Mouse (Mus musculus) liver, embryonic 16.5 days (tissue): ENCODE results near the gene Tnpo3. TPM values are rescaled to one million over a fixed set of nuclear protein-coding genes. Genes with fewer than 3 reads are reported as not detected.

Experiments
- ATAC-seq: fragments of 200-750 bp; cut with Nextera tagmentation; 2 replicates; pipeline ENCODE4 v1.8.0; 2017; ENCODE audit warnings: low read depth, mild to moderate bottlenecking, moderate number of reproducible peaks, moderate library complexity
- H3K27ac ChIP-seq: fragments of 300-500 bp; sonication (generic); 2 replicates; pipeline ENCODE4 v1.5.1; 2014; ENCODE audit warnings: mild to moderate bottlenecking, low read length
- H3K27me3 ChIP-seq: fragments of 300-500 bp; sonication (generic); 2 replicates; pipeline ENCODE4 v1.6.1; 2014; ENCODE audit warnings: low read depth, low read length, mixed read lengths; ENCODE audit not compliant: control insufficient read depth, insufficient read depth
- H3K36me3 ChIP-seq: fragments of 300-500 bp; sonication (generic); 2 replicates; pipeline ENCODE4 v1.6.1; 2014; ENCODE audit warnings: mild to moderate bottlenecking; ENCODE audit not compliant: control insufficient read depth, insufficient read depth
- H3K4me1 ChIP-seq: fragments of 300-500 bp; sonication (generic); 2 replicates; pipeline ENCODE4 v1.6.1; 2014; ENCODE audit warnings: low read depth, low read length, mixed read lengths; ENCODE audit not compliant: control insufficient read depth
- H3K4me2 ChIP-seq: fragments of 300-500 bp; sonication (generic); 2 replicates; pipeline ENCODE4 v1.6.1; 2014; ENCODE audit warnings: low read depth, low read length, mixed read lengths
- H3K4me3 ChIP-seq: fragments of 300-500 bp; sonication (generic); 2 replicates; pipeline ENCODE4 v1.5.1; 2014; ENCODE audit warnings: low read depth, mild to moderate bottlenecking, low read length
- H3K9ac ChIP-seq: fragments of 300-500 bp; sonication (generic); 2 replicates; pipeline ENCODE4 v1.6.1; 2014; ENCODE audit warnings: low read depth, low read length
- H3K9me3 ChIP-seq: fragments of 300-500 bp; sonication (generic); replicated peaks from 2 replicates; pipeline ENCODE4 v1.6.1; 2016; ENCODE audit warnings: low read length; ENCODE audit not compliant: control insufficient read depth
- WGBS: fragments of 180-500 bp; shearing (Covaris S2); extraction: QIAGEN DNeasy Blood & Tissue Kit; methylation state at CpG from one replicate; pipeline ENCODE4 v1.1.7; 2014; ENCODE audit not compliant: insufficient replicate concordance; 5-methylcytosine and 5-hydroxymethylcytosine counted together
- polyA plus RNA-seq: library from polyadenylated mRNA; unstranded; fragments of >200 nt; fragmentation: Nextera tagmentation; extraction: Ambion mirVana; gene quantifications from 2 replicates; pipeline ENCODE4 v1.2.1, GENCODE M21; 2015

Tnpo3 gene
- polyA plus RNA-seq, 1 experiment from 2014 or later: 30.4 TPM

DNA sequence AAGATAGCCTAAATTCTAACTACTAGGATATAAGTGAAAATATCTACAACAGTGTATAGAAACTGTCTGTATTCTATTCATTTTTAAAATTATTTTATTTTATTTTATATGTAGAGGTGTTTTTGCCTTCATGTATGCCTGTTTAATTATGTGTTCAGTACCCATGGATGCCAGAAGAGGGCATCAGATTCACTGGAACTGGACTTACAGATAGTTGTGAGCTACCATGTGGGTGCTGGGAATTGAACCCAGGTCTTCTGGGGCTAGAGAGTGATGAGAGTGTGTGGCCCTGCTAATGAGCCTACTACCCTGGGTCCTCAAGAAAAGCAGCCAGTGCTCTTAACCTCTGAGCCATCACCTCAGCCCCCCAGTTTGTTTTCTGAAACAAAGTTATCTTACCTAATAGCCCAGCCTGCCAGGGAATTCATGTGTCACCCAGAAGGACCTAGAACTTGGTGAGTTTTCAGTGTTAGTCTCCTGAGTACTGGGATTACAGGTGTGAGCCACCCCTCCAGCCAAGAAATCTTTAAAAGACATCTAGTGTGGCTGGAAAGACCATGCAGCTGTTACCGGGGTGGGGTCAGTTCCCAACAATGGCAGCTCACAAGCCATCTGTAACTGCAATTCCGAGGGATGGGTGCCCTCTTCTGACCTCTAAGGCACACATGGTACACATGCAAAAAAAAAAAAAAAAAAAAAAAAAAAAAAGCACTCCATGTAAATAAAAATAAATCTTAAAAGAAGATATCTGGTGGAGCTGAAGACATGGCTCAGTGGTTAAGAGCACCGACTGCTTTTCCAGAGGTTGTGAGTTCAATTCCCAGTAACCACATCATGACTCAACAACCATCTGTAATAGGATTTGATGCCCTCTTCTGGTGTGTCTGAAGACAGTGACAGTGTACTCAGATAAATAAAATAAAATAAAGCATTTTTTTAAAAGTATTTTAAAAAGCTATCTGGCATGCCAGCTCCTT is 28.0 kb upstream of the Tnpo3 start:
- Histone ChIP-seq H3K36me3 (no peaks in the 10 kb centered on the region), H3K4me3 (no peak overlapping the region), H3K4me1 (no peaks in the 10 kb centered on the region), H3K9me3 (no peaks in the 10 kb centered on the region), H3K9ac (no peak overlapping the region), H3K27me3 (peaks cover 4% of the 10 kb centered on the region), H3K4me2 (no peak overlapping the region), H3K27ac (no peak overlapping the region)
- no peak for ATAC-seq
- WGBS: 57% methylated on average over 3 of the region's 3 CpGs

DNA sequence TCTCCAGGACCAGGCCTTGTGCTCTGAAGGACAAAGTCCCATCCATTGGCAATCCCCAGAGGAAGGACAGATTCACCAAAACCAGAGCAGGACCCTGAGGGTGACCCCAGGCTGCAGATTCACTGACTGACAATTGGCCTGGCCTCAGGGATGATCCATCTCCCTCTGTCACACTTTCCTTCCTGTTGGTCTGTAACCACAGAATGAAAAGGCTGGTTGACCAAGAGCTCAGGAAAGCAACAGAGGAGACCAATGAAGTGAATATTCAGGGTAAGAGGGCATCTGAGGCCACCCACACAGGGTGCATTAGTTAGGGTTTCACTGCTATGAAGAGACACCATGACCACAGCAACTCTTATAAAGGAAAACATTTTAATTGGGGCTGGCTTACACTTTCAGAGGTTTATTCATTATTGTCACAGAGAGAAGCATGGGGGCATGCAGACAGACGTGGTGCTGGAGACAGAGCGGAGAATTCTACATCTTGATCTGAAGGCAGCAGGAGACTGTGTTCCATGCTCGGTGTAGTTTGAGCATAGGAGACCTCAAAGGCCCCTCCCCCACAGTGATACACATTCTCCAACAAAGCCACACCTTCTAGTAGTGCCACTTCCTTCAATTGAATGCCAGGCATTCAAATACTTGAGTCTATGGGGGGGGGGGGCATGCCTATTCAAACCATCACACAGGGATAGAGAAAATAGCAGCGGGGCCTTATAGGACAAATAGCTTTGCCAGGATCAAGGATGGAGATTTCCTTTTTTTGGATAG is 26.8 kb upstream of the Tnpo3 start:
- no peak for ATAC-seq
- H3K4me2 ChIP-seq: no peak overlapping the region
- H3K27me3 ChIP-seq: peaks cover 8% of the 10 kb centered on the region
- H3K27ac ChIP-seq: no peak overlapping the region
- 73% methylated on average over 4 of the region's 4 CpGs for WGBS
- H3K9ac ChIP-seq: no peak overlapping the region
- no peak overlapping the region for H3K4me3 ChIP-seq
- no peaks in the 10 kb centered on the region for H3K36me3 ChIP-seq
- H3K9me3 ChIP-seq: no peaks in the 10 kb centered on the region
- no peaks in the 10 kb centered on the region for H3K4me1 ChIP-seq

DNA sequence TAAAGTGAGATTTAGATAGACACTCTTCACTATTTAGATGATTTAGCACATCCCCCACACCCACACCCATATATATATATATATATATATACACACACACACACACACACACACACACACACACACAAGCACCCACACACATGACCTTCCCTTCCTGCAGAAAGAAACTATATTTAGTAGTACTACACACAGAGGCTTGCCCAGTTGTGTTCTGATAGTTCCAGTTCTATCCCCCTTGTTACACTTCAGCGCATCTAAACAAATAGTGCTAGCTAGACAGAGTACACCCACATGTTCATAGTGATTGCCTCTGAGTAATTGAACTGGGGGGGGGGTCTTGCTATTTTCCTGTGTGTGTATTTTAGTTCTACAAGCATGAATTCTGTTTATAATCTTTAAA is 24.9 kb upstream of the Tnpo3 start:
- Histone ChIP-seq H3K36me3 (no peaks in the 10 kb centered on the region), H3K4me2 (no peak overlapping the region), H3K27ac (no peak overlapping the region), H3K4me1 (no peaks in the 10 kb centered on the region), H3K9ac (no peak overlapping the region), H3K4me3 (no peak overlapping the region), H3K27me3 (peaks cover 8% of the 10 kb centered on the region), H3K9me3 (no peaks in the 10 kb centered on the region)
- no peak for ATAC-seq
- WGBS: 78% methylated on average over 1 of the region's 1 CpGs

DNA sequence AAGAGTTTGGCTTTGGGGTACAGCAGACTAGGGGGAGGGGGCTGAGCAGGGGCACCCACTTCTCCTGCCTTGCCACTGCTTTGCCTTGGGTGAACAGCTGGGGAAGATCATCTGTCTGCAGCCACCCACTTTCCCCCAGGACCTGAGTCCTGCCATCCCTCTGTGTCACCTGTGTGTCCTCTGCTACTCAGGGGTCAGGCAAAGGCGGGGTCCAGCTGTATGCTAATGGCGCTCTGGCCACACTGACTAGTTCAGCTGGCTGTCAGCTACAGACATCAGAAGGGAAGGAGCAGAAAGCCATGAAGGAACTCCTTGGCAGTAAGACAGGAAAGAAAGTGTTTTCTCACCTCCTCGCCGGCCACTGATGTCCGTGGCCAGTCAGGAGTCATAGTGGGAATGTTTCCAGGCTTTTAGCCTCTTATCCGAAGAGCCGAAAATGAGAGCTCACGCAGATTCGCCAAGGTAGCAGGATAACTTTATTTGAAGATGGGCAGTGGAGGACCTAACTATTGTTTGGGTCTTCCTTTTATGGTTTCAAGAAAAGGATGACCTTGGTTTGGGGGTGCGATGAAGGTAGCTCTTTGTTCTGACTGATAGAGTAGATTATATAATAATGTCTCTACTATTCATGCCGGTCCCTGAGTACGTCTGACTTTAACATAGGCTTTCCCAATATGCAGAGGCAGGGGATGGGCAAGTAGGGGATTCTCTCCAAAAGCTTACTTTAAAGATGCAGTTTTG is 23.0 kb upstream of the Tnpo3 start:
- no peaks in the 10 kb centered on the region for H3K36me3 ChIP-seq
- H3K4me1 ChIP-seq: no peaks in the 10 kb centered on the region
- 42% methylated on average over 12 of the region's 12 CpGs for WGBS
- no peak overlapping the region for H3K27ac ChIP-seq
- no peak overlapping the region for H3K9ac ChIP-seq
- no peak for ATAC-seq
- H3K4me3 ChIP-seq: no peak overlapping the region
- no peaks in the 10 kb centered on the region for H3K9me3 ChIP-seq
- H3K4me2 ChIP-seq: no peak overlapping the region
- H3K27me3 ChIP-seq: peaks cover 8% of the 10 kb centered on the region

DNA sequence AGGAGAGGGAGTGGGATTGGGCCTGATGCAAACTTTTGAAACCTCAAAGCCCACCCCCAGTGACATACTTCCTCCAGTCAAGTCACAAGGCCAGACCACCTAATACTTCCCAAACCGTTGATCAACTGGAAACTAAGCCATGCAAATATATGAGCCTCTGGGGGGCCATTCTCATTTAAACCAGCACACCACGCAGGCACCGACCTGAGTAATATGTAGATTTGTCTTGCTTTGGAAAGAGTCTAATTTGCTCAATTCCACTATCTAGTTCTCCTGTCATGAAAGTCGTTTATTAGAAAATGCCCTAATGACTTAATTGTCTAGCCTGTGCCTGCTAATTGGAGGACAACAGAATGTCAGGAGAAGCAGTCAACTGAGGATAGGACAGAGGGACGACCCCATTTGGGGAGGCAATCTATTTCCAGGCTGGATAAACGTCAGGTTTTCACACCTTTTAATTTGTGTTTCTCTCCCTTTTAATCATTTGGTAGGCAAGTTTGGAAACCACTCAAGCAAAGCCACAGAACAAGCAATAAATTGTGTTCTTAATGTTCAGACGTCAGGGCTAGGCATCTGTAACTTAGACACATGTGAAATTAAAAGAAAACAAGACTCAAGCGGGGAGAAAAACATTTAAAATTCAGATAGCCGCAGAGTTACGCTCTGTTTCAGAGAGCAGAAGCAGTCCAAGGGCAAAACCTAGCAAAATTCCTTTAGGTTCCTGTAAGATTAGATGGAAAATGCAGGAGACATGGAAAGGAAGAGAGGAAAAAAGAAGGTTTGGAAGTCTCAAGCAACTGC is 22.3 kb upstream of the Tnpo3 start:
- Histone ChIP-seq H3K27me3 (peaks cover 8% of the 10 kb centered on the region), H3K27ac (no peak overlapping the region), H3K36me3 (no peaks in the 10 kb centered on the region), H3K4me3 (no peak overlapping the region), H3K4me1 (no peaks in the 10 kb centered on the region), H3K9ac (no peak overlapping the region), H3K9me3 (no peaks in the 10 kb centered on the region), H3K4me2 (no peak overlapping the region)
- ATAC-seq: no peak
- WGBS: 23% methylated on average over 10 of the region's 10 CpGs

DNA sequence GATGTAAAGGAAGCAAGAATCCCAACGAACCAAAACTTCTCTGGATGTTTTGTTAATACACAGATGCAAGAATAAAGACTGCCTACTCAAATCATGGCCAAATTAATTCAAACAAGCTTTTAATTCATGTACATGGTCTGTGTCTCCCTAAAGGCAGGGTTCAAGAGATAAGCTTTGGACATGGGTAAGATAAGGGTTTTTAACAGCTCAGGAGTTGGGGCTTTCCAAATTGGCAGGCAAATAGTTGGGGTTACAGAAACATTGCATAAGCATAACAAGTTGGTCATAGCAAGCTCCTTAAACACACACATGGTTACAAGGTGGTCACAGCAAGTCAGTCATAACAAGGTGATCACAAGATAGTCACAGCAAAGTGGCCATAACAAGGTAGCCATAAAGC is 20.5 kb upstream of the Tnpo3 start:
- Histone ChIP-seq H3K4me1 (no peaks in the 10 kb centered on the region), H3K9ac (no peak overlapping the region), H3K9me3 (no peaks in the 10 kb centered on the region), H3K4me2 (no peak overlapping the region), H3K4me3 (no peak overlapping the region), H3K27ac (no peak overlapping the region), H3K27me3 (peaks cover 8% of the 10 kb centered on the region), H3K36me3 (no peaks in the 10 kb centered on the region)
- 52% methylated on average over 1 of the region's 1 CpGs for WGBS
- no peak for ATAC-seq

DNA sequence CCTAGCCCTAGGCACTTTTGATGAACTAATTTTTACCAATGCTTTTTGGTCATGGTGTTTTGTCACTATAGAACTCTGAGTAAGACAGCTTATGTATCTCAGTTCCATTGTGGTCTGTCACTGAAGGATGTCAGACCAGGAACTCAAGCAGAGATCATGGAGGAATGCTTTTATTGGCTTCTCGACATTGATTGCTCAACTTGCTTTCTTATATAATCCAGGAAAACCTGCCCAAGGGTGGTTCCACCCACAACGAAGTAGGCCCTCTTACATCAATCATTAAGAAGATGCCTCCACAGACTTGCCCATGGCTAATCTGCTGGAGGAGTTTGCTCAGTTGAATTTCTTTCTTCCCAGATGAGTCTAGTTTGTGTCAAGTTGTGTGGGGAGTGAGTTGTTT is 18.1 kb upstream of the Tnpo3 start:
- WGBS: 54% methylated on average over 2 of the region's 2 CpGs
- no peak overlapping the region for H3K4me2 ChIP-seq
- H3K9me3 ChIP-seq: no peaks in the 10 kb centered on the region
- H3K36me3 ChIP-seq: no peaks in the 10 kb centered on the region
- H3K27me3 ChIP-seq: peaks cover 4% of the 10 kb centered on the region
- no peak overlapping the region for H3K27ac ChIP-seq
- no peak overlapping the region for H3K4me3 ChIP-seq
- ATAC-seq: no peak
- H3K9ac ChIP-seq: no peak overlapping the region
- no peaks in the 10 kb centered on the region for H3K4me1 ChIP-seq

DNA sequence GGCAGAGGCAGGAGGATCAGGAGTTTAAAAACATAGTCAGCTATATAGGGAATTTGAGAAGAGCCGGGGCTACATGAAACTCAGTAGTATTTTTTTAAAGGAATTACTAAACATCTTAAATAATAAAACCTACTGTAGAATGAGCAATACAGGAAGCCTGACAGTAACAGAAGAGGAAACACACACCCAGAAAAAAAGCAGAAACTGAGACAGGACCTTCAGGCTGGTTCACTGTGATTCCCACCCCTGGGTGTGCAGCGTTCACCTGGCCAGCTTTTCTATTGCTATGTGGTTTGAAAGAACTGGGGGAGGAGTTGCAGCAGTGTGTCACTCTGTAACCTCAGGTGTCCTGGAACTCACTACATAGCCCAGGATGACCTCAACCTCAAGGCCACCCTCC is 14.2 kb upstream of the Tnpo3 start:
- no peak overlapping the region for H3K4me3 ChIP-seq
- WGBS: 46% methylated on average over 2 of the region's 2 CpGs
- no peaks in the 10 kb centered on the region for H3K27me3 ChIP-seq
- no peak overlapping the region for H3K27ac ChIP-seq
- H3K9ac ChIP-seq: no peak overlapping the region
- H3K4me1 ChIP-seq: no peaks in the 10 kb centered on the region
- H3K36me3 ChIP-seq: no peaks in the 10 kb centered on the region
- H3K4me2 ChIP-seq: no peak overlapping the region
- ATAC-seq: no peak
- no peaks in the 10 kb centered on the region for H3K9me3 ChIP-seq
